Mouse (Mus musculus) forebrain, postnatal 0 days (tissue): Measurements from ENCODE around the gene Evi2b. TPM values are rescaled to one million over a fixed set of nuclear protein-coding genes. Genes with fewer than 3 reads are reported as not detected.

Experiments used
- ATAC-seq: fragments of 200-750 bp; cut with Nextera tagmentation; 2 replicates; pipeline ENCODE4 v1.8.0; 2017; ENCODE audit warnings: mild to moderate bottlenecking, moderate library complexity
- DNase-seq: peaks from one replicate; pipeline ENCODE4 v3.0.0-alpha.2; 2015
- H3K27ac ChIP-seq: fragments of 300-500 bp; sonication (generic); 2 replicates; pipeline ENCODE4 v1.5.1; 2014; ENCODE audit warnings: low read depth, mild to moderate bottlenecking, antibody characterized with exemption, low read length, moderate library complexity, mixed read lengths
- H3K27me3 ChIP-seq: fragments of 300-500 bp; sonication (generic); 2 replicates; pipeline ENCODE4 v1.6.1; 2014; ENCODE audit warnings: mild to moderate bottlenecking, low read length, mixed read lengths; ENCODE audit not compliant: insufficient read depth
- H3K36me3 ChIP-seq: fragments of 300-500 bp; sonication (generic); 2 replicates; pipeline ENCODE4 v1.6.1; 2014; ENCODE audit warnings: mild to moderate bottlenecking, moderate library complexity; ENCODE audit not compliant: insufficient read depth
- H3K4me1 ChIP-seq: fragments of 300-500 bp; sonication (generic); 2 replicates; pipeline ENCODE4 v1.6.1; 2014; ENCODE audit warnings: antibody characterized with exemption; ENCODE audit not compliant: insufficient read depth
- H3K4me2 ChIP-seq: fragments of 300-500 bp; sonication (generic); 2 replicates; pipeline ENCODE4 v1.6.1; 2014; ENCODE audit warnings: low read depth, mild to moderate bottlenecking, moderate library complexity
- H3K4me3 ChIP-seq: fragments of 300-500 bp; sonication (generic); 2 replicates; pipeline ENCODE4 v1.5.1; 2014; ENCODE audit warnings: low read depth, low read length, mixed read lengths
- H3K9ac ChIP-seq: fragments of 300-500 bp; sonication (generic); 2 replicates; pipeline ENCODE4 v1.6.1; 2014; ENCODE audit warnings: mild to moderate bottlenecking
- H3K9me3 ChIP-seq: fragments of 300-500 bp; sonication (generic); 2 replicates; pipeline ENCODE4 v1.6.1; 2016; ENCODE audit warnings: low read length
- CTCF ChIP-seq: sonication (generic); IDR thresholded peaks from 2 replicates; pipeline ENCODE4 v1.5.1; 2016; ENCODE audit warnings: antibody characterized with exemption, control low read depth, low read depth
- WGBS: fragments of 180-500 bp; shearing (Covaris S2); extraction: QIAGEN DNeasy Blood & Tissue Kit; methylation state at CpG from one replicate; pipeline ENCODE4 v1.1.7; 2014; 5-methylcytosine and 5-hydroxymethylcytosine counted together
- polyA plus RNA-seq: library from polyadenylated mRNA; unstranded; fragments of >200 nt; fragmentation: Nextera tagmentation; extraction: Ambion mirVana; gene quantifications from 2 replicates; pipeline ENCODE4 v1.2.1, GENCODE M21; 2015
- total RNA-seq: library from RNA; depleted of rRNA; stranded (reverse); fragments of >200 nt; gene quantifications from 2 replicates; pipeline ENCODE4 v1.2.3, GENCODE M21; 2014; rRNA removed

Gene Evi2b
- total and polyA plus RNA-seq, 2 experiments from 2014 or later: 0.24 to 0.38 TPM

DNA sequence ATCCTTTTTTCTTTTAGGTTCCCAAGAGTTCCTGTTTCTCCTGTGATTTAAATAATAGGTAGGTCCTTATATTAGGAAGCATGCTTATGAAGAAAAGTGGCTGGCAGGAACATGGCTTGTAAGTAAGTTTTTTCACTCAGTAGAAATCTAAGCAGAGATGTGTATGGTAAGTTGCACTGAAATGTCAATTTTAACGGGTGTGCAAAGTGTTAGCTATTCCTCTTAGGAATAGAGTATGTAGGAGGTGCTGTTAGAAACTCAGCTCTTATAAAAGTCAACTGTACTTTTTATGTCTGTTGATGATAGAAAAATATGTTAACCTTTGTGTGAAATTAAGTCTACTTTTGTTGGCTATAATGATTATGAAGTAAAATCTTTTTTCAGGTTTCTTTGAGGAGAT lies 55.5 kb downstream of the Evi2b start:
- TF ChIP-seq CTCF: no peak
- H3K27ac ChIP-seq: no peak overlapping the region
- no peak for DNase-seq
- H3K4me2 ChIP-seq: no peak overlapping the region
- no peak overlapping the region for H3K9ac ChIP-seq
- 74% methylated on average over 1 of the region's 1 CpGs for WGBS
- H3K4me3 ChIP-seq: no peak overlapping the region
- no peak for ATAC-seq
- H3K4me1 ChIP-seq: no peaks in the 10 kb centered on the region
- no peaks in the 10 kb centered on the region for H3K9me3 ChIP-seq
- peaks cover 35% of the 10 kb centered on the region for H3K36me3 ChIP-seq
- H3K27me3 ChIP-seq: no peaks in the 10 kb centered on the region

Other genes with a start within 250 kb of the Evi2b start
- gene Gm9964, start 226.9 kb downstream of the Evi2b start, total RNA-seq: not detected in 2 replicates
- not detected in 2 replicates for gene Gm9964, start 226.9 kb downstream of the Evi2b start, polyA plus RNA-seq
- 61.1 and 72.6 TPM in 2 replicates for gene Nf1, start 184.1 kb downstream of the Evi2b start, total RNA-seq
- 4.3 and 5.5 TPM in 2 replicates for gene Nf1, start 184.1 kb downstream of the Evi2b start, polyA plus RNA-seq
- gene Omg, start 19.7 kb downstream of the Evi2b start, total RNA-seq: 13.8 and 16.5 TPM in 2 replicates
- gene Omg, start 19.7 kb downstream of the Evi2b start, polyA plus RNA-seq: 18.2 and 21.6 TPM in 2 replicates
- not detected in 2 replicates for gene Evi2, start 6.8 kb upstream of the Evi2b start, total RNA-seq
- 0.05 TPM in 1 of 2 replicates, not detected in the other for gene Evi2, start 6.8 kb upstream of the Evi2b start, polyA plus RNA-seq
- 2.5 and 2.8 TPM in 2 replicates for gene Evi2a, start 6.8 kb upstream of the Evi2b start, total RNA-seq
- 2.5 and 4.6 TPM in 2 replicates for gene Evi2a, start 6.8 kb upstream of the Evi2b start, polyA plus RNA-seq
- gene Rab11fip4, start 67.5 kb upstream of the Evi2b start, total RNA-seq: 80.9 and 86.2 TPM in 2 replicates
- gene Rab11fip4, start 67.5 kb upstream of the Evi2b start, polyA plus RNA-seq: 18.7 and 21.7 TPM in 2 replicates